Mouse (Mus musculus) lung, embryonic 15.5 days (tissue): ENCODE measurements around the gene Trabd2b. TPM values are rescaled to one million over a fixed set of nuclear protein-coding genes. Genes with fewer than 3 reads are reported as not detected.

Experiments used
- ATAC-seq: fragments of 200-750 bp; cut with Nextera tagmentation; 2 replicates; pipeline ENCODE4 v1.8.0; 2017; ENCODE audit warnings: moderate number of reproducible peaks, borderline replicate concordance; ENCODE audit not compliant: low FRiP score, low TSS enrichment; ENCODE audit errors: extremely low read depth
- H3K27ac ChIP-seq: fragments of 300-500 bp; sonication (generic); 2 replicates; pipeline ENCODE4 v1.5.1; 2015; ENCODE audit warnings: moderate library complexity, mild to moderate bottlenecking, inconsistent platforms
- H3K27me3 ChIP-seq: fragments of 300-500 bp; sonication (generic); 2 replicates; pipeline ENCODE4 v1.6.1; 2015; ENCODE audit warnings: inconsistent platforms
- H3K36me3 ChIP-seq: fragments of 300-500 bp; sonication (generic); 2 replicates; pipeline ENCODE4 v1.6.1; 2015; ENCODE audit warnings: inconsistent platforms
- H3K4me1 ChIP-seq: fragments of 300-500 bp; sonication (generic); 2 replicates; pipeline ENCODE4 v1.6.1; 2015; ENCODE audit warnings: inconsistent platforms
- H3K4me2 ChIP-seq: fragments of 300-500 bp; sonication (generic); 2 replicates; pipeline ENCODE4 v1.6.1; 2015; ENCODE audit warnings: inconsistent platforms, mild to moderate bottlenecking, moderate library complexity
- H3K4me3 ChIP-seq: fragments of 300-500 bp; sonication (generic); 2 replicates; pipeline ENCODE4 v1.5.1; 2015; ENCODE audit warnings: mild to moderate bottlenecking, inconsistent platforms
- H3K9ac ChIP-seq: fragments of 300-500 bp; sonication (generic); 2 replicates; pipeline ENCODE4 v1.6.1; 2015; ENCODE audit warnings: inconsistent platforms
- H3K9me3 ChIP-seq: fragments of 300-500 bp; sonication (generic); 2 replicates; pipeline ENCODE4 v1.6.1; 2016; ENCODE audit warnings: inconsistent platforms
- WGBS: fragments of 180-500 bp; shearing (Covaris S2); methylation state at CpG from one replicate; pipeline ENCODE4 v1.1.7; 2015; 5-methylcytosine and 5-hydroxymethylcytosine counted together
- polyA plus RNA-seq: library from polyadenylated mRNA; unstranded; fragments of >200 nt; fragmentation: Nextera tagmentation; extraction: Ambion mirVana; gene quantifications from 2 replicates; pipeline ENCODE4 v1.2.1, GENCODE M21; 2015

The Trabd2b gene
- polyA plus RNA-seq, 1 experiment from 2014 or later, result 5.1 TPM

- H3K27ac ChIP-seq, result no peak overlapping the region
- whole genome bisulfite sequencing, result 63% methylated on average over 7 of the region's 7 CpGs
- no peaks in the 10 kb centered on the region for H3K9me3 ChIP-seq
- H3K9ac ChIP-seq, result no peak overlapping the region
- no peaks in the 10 kb centered on the region for H3K36me3 ChIP-seq
- ATAC-seq, result no peak
- H3K4me2 ChIP-seq, result no peak overlapping the region
- H3K27me3 ChIP-seq, result peaks cover 9% of the 10 kb centered on the region
- H3K4me3 ChIP-seq, result no peak overlapping the region
- H3K4me1 ChIP-seq, result 0 out of 2 replicates have a peak, but pooled peaks cover 8% of the 10 kb centered on the region
Measured at GRCm38 (mm10) chr4:114401993-114402731, 4.4 kb upstream of the Trabd2b start.

- WGBS, result 1% methylated on average over 7 of the region's 74 CpGs
- peak; percentile 83 for ATAC-seq
- Histone ChIP-seq H3K9ac (peak overlapping the region; percentile 75), H3K27me3 (peaks cover 27% of the 10 kb centered on the region), H3K4me2 (peak overlapping the region; percentile 97), H3K27ac (peak overlapping the region; percentile 98), H3K36me3 (0 out of 2 replicates have a peak, but pooled peaks cover 2% of the 10 kb centered on the region), H3K4me1 (peaks cover 28% of the 10 kb centered on the region), H3K4me3 (peak overlapping the region; percentile 86), H3K9me3 (no peaks in the 10 kb centered on the region)
Measured at GRCm38 (mm10) chr4:114405682-114406354, 706 bp upstream of the Trabd2b start.

- Histone ChIP-seq H3K27me3 (peaks cover 27% of the 10 kb centered on the region), H3K4me1 (peaks cover 27% of the 10 kb centered on the region), H3K9me3 (no peaks in the 10 kb centered on the region), H3K36me3 (0 out of 2 replicates have a peak, but pooled peaks cover 2% of the 10 kb centered on the region), H3K9ac (0 out of 2 replicates have a peak overlapping the region, but pooled peaks have one; percentile 75), H3K4me3 (peak overlapping the region; percentile 86), H3K27ac (no peak overlapping the region), H3K4me2 (peak overlapping the region; percentile 97)
- WGBS, result 54% methylated on average over 3 of the region's 3 CpGs
- no peak for ATAC-seq
Measured at GRCm38 (mm10) chr4:114407516-114407915, 992 bp downstream of the Trabd2b start.

- H3K27me3 ChIP-seq, result peaks cover 27% of the 10 kb centered on the region
- H3K4me1 ChIP-seq, result peaks cover 27% of the 10 kb centered on the region
- WGBS, result 95% methylated on average over 2 of the region's 2 CpGs
- peak overlapping the region; percentile 97 for H3K4me2 ChIP-seq
- H3K9me3 ChIP-seq, result no peaks in the 10 kb centered on the region
- no peak overlapping the region for H3K9ac ChIP-seq
- no peak for ATAC-seq
- peak overlapping the region; percentile 86 for H3K4me3 ChIP-seq
- H3K27ac ChIP-seq, result no peak overlapping the region
- H3K36me3 ChIP-seq, result 0 out of 2 replicates have a peak, but pooled peaks cover 2% of the 10 kb centered on the region
Measured at GRCm38 (mm10) chr4:114408298-114408697, 1.8 kb downstream of the Trabd2b start.

GRCm38 (mm10) chr4:114408890-114409480, 2.5 kb downstream of the Trabd2b start:
- no peak for ATAC-seq
- 81% methylated on average over 18 of the region's 18 CpGs for WGBS
- Histone ChIP-seq H3K27ac (no peak overlapping the region), H3K27me3 (peaks cover 27% of the 10 kb centered on the region), H3K4me1 (peaks cover 27% of the 10 kb centered on the region), H3K4me3 (0 out of 2 replicates have a peak overlapping the region, but pooled peaks have one; percentile 5), H3K9me3 (no peaks in the 10 kb centered on the region), H3K9ac (no peak overlapping the region), H3K4me2 (peak overlapping the region; percentile 97), H3K36me3 (0 out of 2 replicates have a peak, but pooled peaks cover 2% of the 10 kb centered on the region)

GRCm38 (mm10) chr4:114409511-114409910, 3.0 kb downstream of the Trabd2b start:
- Histone ChIP-seq H3K4me2 (peak overlapping the region; percentile 97), H3K27ac (no peak overlapping the region), H3K4me3 (no peak overlapping the region), H3K9me3 (no peaks in the 10 kb centered on the region), H3K4me1 (peaks cover 27% of the 10 kb centered on the region), H3K9ac (no peak overlapping the region), H3K36me3 (0 out of 2 replicates have a peak, but pooled peaks cover 2% of the 10 kb centered on the region), H3K27me3 (peaks cover 27% of the 10 kb centered on the region)
- no peak for ATAC-seq

GRCm38 (mm10) chr4:114410026-114410425, 3.5 kb downstream of the Trabd2b start:
- Histone ChIP-seq H3K9ac (no peak overlapping the region), H3K4me2 (peak overlapping the region; percentile 97), H3K36me3 (0 out of 2 replicates have a peak, but pooled peaks cover 2% of the 10 kb centered on the region), H3K27ac (no peak overlapping the region), H3K4me1 (peaks cover 27% of the 10 kb centered on the region), H3K9me3 (no peaks in the 10 kb centered on the region), H3K27me3 (peaks cover 27% of the 10 kb centered on the region), H3K4me3 (peak overlapping the region; percentile 5; the same call in 1 of the 2 replicates)
- WGBS, result 56% methylated on average over 3 of the region's 3 CpGs
- ATAC-seq, result no peak

- ATAC-seq, result no peak
- peaks cover 27% of the 10 kb centered on the region for H3K27me3 ChIP-seq
- H3K9me3 ChIP-seq, result no peaks in the 10 kb centered on the region
- WGBS, result 47% methylated on average over 11 of the region's 11 CpGs
- H3K36me3 ChIP-seq, result 0 out of 2 replicates have a peak, but pooled peaks cover 2% of the 10 kb centered on the region
- no peak overlapping the region for H3K27ac ChIP-seq
- peak overlapping the region; percentile 97 for H3K4me2 ChIP-seq
- H3K9ac ChIP-seq, result no peak overlapping the region
- H3K4me1 ChIP-seq, result peaks cover 29% of the 10 kb centered on the region
- H3K4me3 ChIP-seq, result peak overlapping the region; percentile 1; the same call in 1 of the 2 replicates
Measured at GRCm38 (mm10) chr4:114410443-114410842, 3.9 kb downstream of the Trabd2b start.

GRCm38 (mm10) chr4:114410958-114411661, 4.6 kb downstream of the Trabd2b start:
- Histone ChIP-seq H3K9ac (no peak overlapping the region), H3K9me3 (no peaks in the 10 kb centered on the region), H3K27me3 (peaks cover 27% of the 10 kb centered on the region), H3K4me1 (peaks cover 34% of the 10 kb centered on the region), H3K36me3 (0 out of 2 replicates have a peak, but pooled peaks cover 2% of the 10 kb centered on the region), H3K4me2 (peak overlapping the region; percentile 97), H3K27ac (no peak overlapping the region), H3K4me3 (0 out of 2 replicates have a peak overlapping the region, but pooled peaks have one; percentile 1)
- no peak for ATAC-seq
- WGBS, result 37% methylated on average over 9 of the region's 9 CpGs

- no peak overlapping the region for H3K4me2 ChIP-seq
- no peak overlapping the region for H3K27ac ChIP-seq
- H3K36me3 ChIP-seq, result 0 out of 2 replicates have a peak, but pooled peaks cover 2% of the 10 kb centered on the region
- H3K27me3 ChIP-seq, result peaks cover 20% of the 10 kb centered on the region; the same call in 1 of the 2 replicates
- H3K4me1 ChIP-seq, result peaks cover 36% of the 10 kb centered on the region
- WGBS, result 57% methylated on average over 6 of the region's 6 CpGs
- H3K9me3 ChIP-seq, result no peaks in the 10 kb centered on the region
- no peak overlapping the region for H3K9ac ChIP-seq
- ATAC-seq, result no peak
- H3K4me3 ChIP-seq, result no peak overlapping the region
Measured at GRCm38 (mm10) chr4:114411846-114412390, 5.4 kb downstream of the Trabd2b start.
